Mouse (Mus musculus) myocyte (in vitro differentiated cells): ENCODE measurements around the gene Ccdc96.

Experiments
- CEBPB ChIP-seq: IDR thresholded peaks from 2 replicates; pipeline ENCODE4 v1.6.1; 2011; ENCODE audit warnings: mild to moderate bottlenecking, moderate library complexity; ENCODE audit not compliant: poor library complexity, insufficient read depth, severe bottlenecking
- MAX ChIP-seq: IDR thresholded peaks from one replicate; pipeline ENCODE4 v1.6.1; 2011; ENCODE audit warnings: low read depth, mild to moderate bottlenecking, control low read depth
- MYOD1 ChIP-seq, 3 experiments: IDR thresholded peaks; one replicate each; pipeline ENCODE4 v1.6.1; 2011; ENCODE audit warnings: control low read depth in 2 of 3, low read depth in 2 of 3, mild to moderate bottlenecking in 2 of 3, moderate library complexity in 1 of 3; ENCODE audit not compliant: insufficient read length in 2 of 3, control insufficient read depth in 1 of 3
- MYOG ChIP-seq, 3 experiments: IDR thresholded peaks; one replicate each; pipeline ENCODE4 v1.6.1; 2011; ENCODE audit warnings: control low read depth in 2 of 3, low read depth in 2 of 3, mild to moderate bottlenecking in 2 of 3; ENCODE audit not compliant: insufficient read length in 2 of 3, control insufficient read depth in 1 of 3, insufficient read depth in 1 of 3
- POLR2A ChIP-seq: IDR thresholded peaks from one replicate; pipeline ENCODE4 v1.6.1; 2011; ENCODE audit warnings: low read depth, mild to moderate bottlenecking, control low read depth, moderate library complexity; ENCODE audit not compliant: insufficient read length
- POLR2AphosphoS2 ChIP-seq: IDR thresholded peaks from one replicate; pipeline ENCODE4 v1.6.1; 2011; ENCODE audit warnings: low read depth, control low read depth; ENCODE audit not compliant: insufficient read length
- TCF12 ChIP-seq: IDR thresholded peaks from one replicate; pipeline ENCODE4 v1.6.1; 2011; ENCODE audit warnings: mild to moderate bottlenecking, control low read depth; ENCODE audit not compliant: poor library complexity, insufficient read depth, severe bottlenecking
- USF1 ChIP-seq: IDR thresholded peaks from one replicate; pipeline ENCODE4 v1.6.1; 2011; ENCODE audit warnings: low read depth, mild to moderate bottlenecking, control low read depth, moderate library complexity

DNA sequence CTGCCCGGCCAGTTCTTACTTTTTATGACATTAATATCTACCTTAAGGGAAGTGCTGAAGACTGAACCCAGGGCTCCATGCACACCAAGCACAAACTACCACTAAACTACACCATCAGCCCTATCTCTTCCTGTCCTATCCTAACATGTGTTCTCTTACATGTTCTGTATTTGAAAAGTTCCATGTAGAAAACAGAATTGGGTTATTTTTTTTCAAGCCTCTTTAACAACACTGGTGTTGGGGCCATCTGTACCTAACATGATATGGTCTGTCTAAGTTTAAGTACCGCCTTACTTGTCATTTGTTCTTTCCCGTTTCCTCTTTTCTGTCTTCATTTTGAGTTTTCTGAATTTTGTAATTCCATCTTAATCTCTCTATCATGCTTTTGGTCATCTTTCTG, 52.0 kb downstream of the Ccdc96 start:
- no peak for TF ChIP-seq POLR2A
- TF ChIP-seq TCF12 = no peak
- TF ChIP-seq MYOG (IDR thresholded peaks at IDR 0.05; ENCODE audit: control insufficient read depth in 1 of 3, insufficient read depth in 1 of 3, insufficient read length in 2 of 3, low read depth in 2 of 3) = no peak
- no peak for TF ChIP-seq MAX
- no peak for TF ChIP-seq MYOD1 (IDR thresholded peaks at IDR 0.05; ENCODE audit: control insufficient read depth in 1 of 3, insufficient read length in 2 of 3, low read depth in 2 of 3)
- TF ChIP-seq CEBPB = no peak
- TF ChIP-seq POLR2AphosphoS2 = no peak
- TF ChIP-seq USF1 = no peak
